Mouse (Mus musculus): ENCODE data around the gene Sap30. TPM values are rescaled to one million over a fixed set of nuclear protein-coding genes. Genes with fewer than 3 reads are reported as not detected.

Sap30 gene
- polyA plus RNA-seq, 1 experiment from 2014 or later: 39.7 TPM

GRCm38 (mm10) chr8:57486491-57487440 lies 894 bp downstream of the Sap30 start:
- ATAC-seq (replicated peaks; ENCODE audit: low FRiP score, low TSS enrichment, low read depth) (peak; percentile 60), DNase-seq (ENCODE audit: low spot score) (peak; percentile 85)
- peak overlapping the region; percentile 71 for H3K4me2 ChIP-seq (ENCODE audit: low read length)
- peak overlapping the region; percentile 93 for H3K27ac ChIP-seq (ENCODE audit: low read depth)
- no peaks in the 10 kb centered on the region for H3K27me3 ChIP-seq (replicated peaks; ENCODE audit: control insufficient read depth, insufficient read depth, low read length)
- H3K9ac ChIP-seq (ENCODE audit: low read length): peak overlapping the region; percentile 88
- peaks cover 9% of the 10 kb centered on the region for H3K4me1 ChIP-seq (replicated peaks; ENCODE audit: control insufficient read depth, insufficient read depth, low read length)
- no peaks in the 10 kb centered on the region for H3K9me3 ChIP-seq (ENCODE audit: control insufficient read depth, low read length)
- WGBS: under 1% methylated on average over 54 of the region's 54 CpGs
- peak overlapping the region; percentile 90 for H3K4me3 ChIP-seq (ENCODE audit: low read depth, low read length)
- peaks cover 15% of the 10 kb centered on the region for H3K36me3 ChIP-seq (ENCODE audit: control insufficient read depth, insufficient read depth, low read length)

- no peaks in the 10 kb centered on the region for H3K27me3 ChIP-seq (replicated peaks; ENCODE audit: control insufficient read depth, insufficient read depth, low read length)
- no peak overlapping the region for H3K4me2 ChIP-seq (ENCODE audit: low read length)
- H3K4me3 ChIP-seq (ENCODE audit: low read depth, low read length): no peak overlapping the region
- peaks cover 6% of the 10 kb centered on the region for H3K4me1 ChIP-seq (replicated peaks; ENCODE audit: control insufficient read depth, insufficient read depth, low read length)
- H3K9me3 ChIP-seq (ENCODE audit: control insufficient read depth, low read length): no peaks in the 10 kb centered on the region
- peaks cover 21% of the 10 kb centered on the region for H3K36me3 ChIP-seq (ENCODE audit: control insufficient read depth, insufficient read depth, low read length)
- H3K27ac ChIP-seq (ENCODE audit: low read depth): no peak overlapping the region
- no peak for ATAC-seq (replicated peaks; ENCODE audit: low FRiP score, low TSS enrichment, low read depth)
- H3K9ac ChIP-seq (ENCODE audit: low read length): no peak overlapping the region
- 64% methylated on average over 4 of the region's 4 CpGs for WGBS
- DNase-seq (ENCODE audit: low spot score): no peak
These were observed 7.1 kb downstream of the Sap30 start for GRCm38 (mm10) chr8:57480606-57481005.

- no peak overlapping the region for H3K27ac ChIP-seq (ENCODE audit: low read depth)
- no peaks in the 10 kb centered on the region for H3K4me1 ChIP-seq (replicated peaks; ENCODE audit: control insufficient read depth, insufficient read depth, low read length)
- no peaks in the 10 kb centered on the region for H3K9me3 ChIP-seq (ENCODE audit: control insufficient read depth, low read length)
- H3K27me3 ChIP-seq (replicated peaks; ENCODE audit: control insufficient read depth, insufficient read depth, low read length): no peaks in the 10 kb centered on the region
- no peak for ATAC-seq (replicated peaks; ENCODE audit: low FRiP score, low TSS enrichment, low read depth)
- H3K36me3 ChIP-seq (ENCODE audit: control insufficient read depth, insufficient read depth, low read length): peaks cover 21% of the 10 kb centered on the region
- no peak overlapping the region for H3K9ac ChIP-seq (ENCODE audit: low read length)
- WGBS: 91% methylated on average over 8 of the region's 8 CpGs
- no peak for DNase-seq (ENCODE audit: low spot score)
- no peak overlapping the region for H3K4me2 ChIP-seq (ENCODE audit: low read length)
- H3K4me3 ChIP-seq (ENCODE audit: low read depth, low read length): no peak overlapping the region
These were observed 8.0 kb downstream of the Sap30 start for GRCm38 (mm10) chr8:57479700-57480099.

GRCm38 (mm10) chr8:57478406-57478805 lies 9.3 kb downstream of the Sap30 start:
- Histone ChIP-seq H3K4me2 (ENCODE audit: low read length) (no peak overlapping the region), H3K27me3 (replicated peaks; ENCODE audit: control insufficient read depth, insufficient read depth, low read length) (no peaks in the 10 kb centered on the region), H3K36me3 (ENCODE audit: control insufficient read depth, insufficient read depth, low read length) (peaks cover 18% of the 10 kb centered on the region), H3K9me3 (ENCODE audit: control insufficient read depth, low read length) (no peaks in the 10 kb centered on the region), H3K4me3 (ENCODE audit: low read depth, low read length) (no peak overlapping the region), H3K9ac (ENCODE audit: low read length) (no peak overlapping the region), H3K4me1 (replicated peaks; ENCODE audit: control insufficient read depth, insufficient read depth, low read length) (no peaks in the 10 kb centered on the region), H3K27ac (ENCODE audit: low read depth) (no peak overlapping the region)
- no peak for ATAC-seq (replicated peaks; ENCODE audit: low FRiP score, low TSS enrichment, low read depth)
- DNase-seq (ENCODE audit: low spot score): no peak
- 69% methylated on average over 3 of the region's 3 CpGs for WGBS

- 83% methylated on average over 6 of the region's 6 CpGs for WGBS
- Histone ChIP-seq H3K27me3 (replicated peaks; ENCODE audit: control insufficient read depth, insufficient read depth, low read length) (no peaks in the 10 kb centered on the region), H3K4me1 (replicated peaks; ENCODE audit: control insufficient read depth, insufficient read depth, low read length) (0 out of 2 replicates have a peak, but pooled peaks cover 1% of the 10 kb centered on the region), H3K4me2 (ENCODE audit: low read length) (no peak overlapping the region), H3K27ac (ENCODE audit: low read depth) (no peak overlapping the region), H3K9me3 (ENCODE audit: control insufficient read depth, low read length) (no peaks in the 10 kb centered on the region), H3K4me3 (ENCODE audit: low read depth, low read length) (no peak overlapping the region), H3K9ac (ENCODE audit: low read length) (no peak overlapping the region), H3K36me3 (ENCODE audit: control insufficient read depth, insufficient read depth, low read length) (no peaks in the 10 kb centered on the region)
- DNase-seq (ENCODE audit: low spot score) (no peak), ATAC-seq (replicated peaks; ENCODE audit: low FRiP score, low TSS enrichment, low read depth) (no peak)
These were observed 13.9 kb downstream of the Sap30 start for GRCm38 (mm10) chr8:57473751-57474150.

- Histone ChIP-seq H3K9me3 (ENCODE audit: control insufficient read depth, low read length) (no peaks in the 10 kb centered on the region), H3K4me3 (ENCODE audit: low read depth, low read length) (no peak overlapping the region), H3K4me2 (ENCODE audit: low read length) (no peak overlapping the region), H3K27me3 (replicated peaks; ENCODE audit: control insufficient read depth, insufficient read depth, low read length) (no peaks in the 10 kb centered on the region), H3K36me3 (ENCODE audit: control insufficient read depth, insufficient read depth, low read length) (no peaks in the 10 kb centered on the region), H3K9ac (ENCODE audit: low read length) (no peak overlapping the region), H3K4me1 (replicated peaks; ENCODE audit: control insufficient read depth, insufficient read depth, low read length) (0 out of 2 replicates have a peak, but pooled peaks cover 4% of the 10 kb centered on the region), H3K27ac (ENCODE audit: low read depth) (no peak overlapping the region)
- DNase-seq (ENCODE audit: low spot score): no peak
- 93% methylated on average over 5 of the region's 5 CpGs for WGBS
- ATAC-seq (replicated peaks; ENCODE audit: low FRiP score, low TSS enrichment, low read depth): no peak
These were observed 16.8 kb downstream of the Sap30 start for GRCm38 (mm10) chr8:57470863-57471262.

GRCm38 (mm10) chr8:57468624-57469023 lies 19.0 kb downstream of the Sap30 start:
- WGBS: 40% methylated on average over 5 of the region's 5 CpGs
- Histone ChIP-seq H3K4me2 (ENCODE audit: low read length) (no peak overlapping the region), H3K4me3 (ENCODE audit: low read depth, low read length) (no peak overlapping the region), H3K36me3 (ENCODE audit: control insufficient read depth, insufficient read depth, low read length) (no peaks in the 10 kb centered on the region), H3K27me3 (replicated peaks; ENCODE audit: control insufficient read depth, insufficient read depth, low read length) (no peaks in the 10 kb centered on the region), H3K9ac (ENCODE audit: low read length) (no peak overlapping the region), H3K4me1 (replicated peaks; ENCODE audit: control insufficient read depth, insufficient read depth, low read length) (0 out of 2 replicates have a peak, but pooled peaks cover 4% of the 10 kb centered on the region), H3K27ac (ENCODE audit: low read depth) (no peak overlapping the region), H3K9me3 (ENCODE audit: control insufficient read depth, low read length) (no peaks in the 10 kb centered on the region)
- no peak for DNase-seq (ENCODE audit: low spot score)
- ATAC-seq (replicated peaks; ENCODE audit: low FRiP score, low TSS enrichment, low read depth): no peak

GRCm38 (mm10) chr8:57463757-57464156 lies 23.9 kb downstream of the Sap30 start:
- 85% methylated on average over 3 of the region's 3 CpGs for WGBS

More at GRCm38 (mm10) chr8:57463757-57464156, 23.9 kb downstream of the Sap30 start:
- H3K4me2 ChIP-seq (ENCODE audit: low read length): no peak overlapping the region
- H3K36me3 ChIP-seq (ENCODE audit: control insufficient read depth, insufficient read depth, low read length): no peaks in the 10 kb centered on the region
- DNase-seq (ENCODE audit: low spot score) (no peak), ATAC-seq (replicated peaks; ENCODE audit: low FRiP score, low TSS enrichment, low read depth) (no peak)
- no peak overlapping the region for H3K4me3 ChIP-seq (ENCODE audit: low read depth, low read length)
- H3K4me1 ChIP-seq (replicated peaks; ENCODE audit: control insufficient read depth, insufficient read depth, low read length): 0 out of 2 replicates have a peak, but pooled peaks cover 3% of the 10 kb centered on the region
- H3K27me3 ChIP-seq (replicated peaks; ENCODE audit: control insufficient read depth, insufficient read depth, low read length): no peaks in the 10 kb centered on the region
- no peak overlapping the region for H3K27ac ChIP-seq (ENCODE audit: low read depth)
- H3K9me3 ChIP-seq (ENCODE audit: control insufficient read depth, low read length): no peaks in the 10 kb centered on the region
- H3K9ac ChIP-seq (ENCODE audit: low read length): no peak overlapping the region
